Mouse (Mus musculus): ENCODE measurements around the gene Camk1g. TPM values are rescaled to one million over a fixed set of nuclear protein-coding genes. Genes with fewer than 3 reads are reported as not detected.

Camk1g gene
- total and polyA plus RNA-seq, 3 experiments = not detected

GRCm38 (mm10) chr1:193343853-193344252 is 26.2 kb downstream of the Camk1g start:
- in situ Hi-C loops (cut with MboI; ENCODE audit: low pct_ligation_motif_present, low pct_unique_long_range_greater_than_20kb, low sequenced_read_pairs) = loop anchor here (5.0 kb wide), 1 partner anchor 33 kb away; no protein-coding TSS in a partner anchor
- Histone ChIP-seq H3K79me2 (replicated peaks; ENCODE audit: control insufficient read depth, extremely low read depth, insufficient read depth, poor library complexity, severe bottlenecking) (no peaks in the 10 kb centered on the region), H3K9ac (ENCODE audit: insufficient read depth, low read depth) (no peak overlapping the region), H3K4me3 (replicated peaks in 1 of 3; ENCODE audit: low read depth in 2 of 3, low read length in 2 of 3, poor library complexity in 1 of 3) (no peak overlapping the region), H3K36me3 (replicated peaks in 1 of 2; ENCODE audit: control insufficient read depth in 1 of 2, insufficient read depth in 1 of 2, low read length in 1 of 2) (peaks cover 0 to 2% of the 10 kb centered on the region in 2 experiments), H3K27me3 (replicated peaks) (no peaks in the 10 kb centered on the region), H3K9me3 (replicated peaks; ENCODE audit: low read length) (no peaks in the 10 kb centered on the region), H3K4me2 (ENCODE audit: insufficient read depth, low read depth, poor library complexity, severe bottlenecking) (no peak overlapping the region), H3K27ac (ENCODE audit: insufficient read depth, low read depth) (no peak overlapping the region), H3K4me1 (ENCODE audit: control insufficient read depth in 1 of 2, insufficient read depth in 2 of 2) (peaks cover 0 to 19% of the 10 kb centered on the region in 2 experiments; a peak in 2 of 4 replicates)
- no peak for DNase-seq (ENCODE audit: extremely low read depth)
- no peak for TF ChIP-seq MAX (IDR thresholded peaks at IDR 0.05; ENCODE audit: low read length)
- no peak for TF ChIP-seq USF1 (IDR thresholded peaks at IDR 0.05; ENCODE audit: low read depth, low read length)
- no peak for TF ChIP-seq RAD21 (IDR thresholded peaks at IDR 0.05; ENCODE audit: low read depth, low read length)
- no peak for TF ChIP-seq HCFC1 (IDR thresholded peaks at IDR 0.05; ENCODE audit: low read depth, low read length)
- no peak for TF ChIP-seq SIN3A (IDR thresholded peaks at IDR 0.05; ENCODE audit: low read length)
- TF ChIP-seq MYC (IDR thresholded peaks at IDR 0.05; ENCODE audit: low read depth, low read length) = no peak
- TF ChIP-seq ZNF384 (IDR thresholded peaks at IDR 0.05; ENCODE audit: low read depth, low read length) = no peak
- no peak for TF ChIP-seq NRF1 (IDR thresholded peaks at IDR 0.05; ENCODE audit: low read depth, low read length)
- no peak for TF ChIP-seq TBP (conservative IDR thresholded peaks at IDR 0.05; ENCODE audit: low read depth, low read length)
- no peak for TF ChIP-seq RCOR1 (conservative IDR thresholded peaks at IDR 0.05; ENCODE audit: low read depth, low read length)
- TF ChIP-seq MAZ (IDR thresholded peaks at IDR 0.05; ENCODE audit: low read depth, low read length) = no peak
- TF ChIP-seq GABPA (IDR thresholded peaks at IDR 0.05; ENCODE audit: insufficient replicate concordance, low read depth, low read length) = no peak
- TF ChIP-seq KAT2A (IDR thresholded peaks at IDR 0.05; ENCODE audit: insufficient replicate concordance, low read length) = no peak
- TF ChIP-seq UBTF (IDR thresholded peaks at IDR 0.05; ENCODE audit: low read depth, low read length) = no peak
- no peak for TF ChIP-seq BHLHE40 (IDR thresholded peaks at IDR 0.05; ENCODE audit: low read depth, low read length)
- no peak for TF ChIP-seq ZKSCAN1 (IDR thresholded peaks at IDR 0.05; ENCODE audit: borderline replicate concordance, low read depth, low read length)
- TF ChIP-seq ZMIZ1 (IDR thresholded peaks at IDR 0.05; ENCODE audit: low read depth, low read length) = no peak
- TF ChIP-seq JUN (IDR thresholded peaks at IDR 0.05; ENCODE audit: insufficient read depth, low read depth, low read length) = no peak
- dilution Hi-C loops (cut with MboI; ENCODE audit: extremely low pct_ligation_motif_present, extremely low pct_unique_long_range_greater_than_20kb, low sequenced_read_pairs) = no loop called here

GRCm38 (mm10) chr1:193342198-193342946 is 27.7 kb downstream of the Camk1g start:
- Histone ChIP-seq H3K9ac (ENCODE audit: insufficient read depth, low read depth) (no peak overlapping the region), H3K9me3 (replicated peaks; ENCODE audit: low read length) (no peaks in the 10 kb centered on the region), H3K4me2 (ENCODE audit: insufficient read depth, low read depth, poor library complexity, severe bottlenecking) (no peak overlapping the region), H3K27ac (ENCODE audit: insufficient read depth, low read depth) (no peak overlapping the region), H3K4me3 (replicated peaks in 1 of 3; ENCODE audit: low read depth in 2 of 3, low read length in 2 of 3, poor library complexity in 1 of 3) (no peak overlapping the region), H3K79me2 (replicated peaks; ENCODE audit: control insufficient read depth, extremely low read depth, insufficient read depth, poor library complexity, severe bottlenecking) (no peaks in the 10 kb centered on the region), H3K4me1 (ENCODE audit: control insufficient read depth in 1 of 2, insufficient read depth in 2 of 2) (peaks cover 0 to 32% of the 10 kb centered on the region in 2 experiments; a peak in 2 of 4 replicates), H3K36me3 (replicated peaks in 1 of 2; ENCODE audit: control insufficient read depth in 1 of 2, insufficient read depth in 1 of 2, low read length in 1 of 2) (peaks cover 0 to 2% of the 10 kb centered on the region in 2 experiments), H3K27me3 (replicated peaks) (no peaks in the 10 kb centered on the region)
- TF ChIP-seq ZC3H11A (IDR thresholded peaks at IDR 0.05; ENCODE audit: low read depth, low read length) (no peak), SMC3 (IDR thresholded peaks at IDR 0.05; ENCODE audit: low read depth, low read length) (no peak), E2F4 (IDR thresholded peaks at IDR 0.05; ENCODE audit: insufficient replicate concordance, low read depth, low read length) (no peak), POLR2A (IDR thresholded peaks at IDR 0.05; ENCODE audit: low read depth, low read length) (no peak), JUND (conservative IDR thresholded peaks at IDR 0.05; ENCODE audit: low read depth, low read length) (no peak)
- no peak for DNase-seq (ENCODE audit: extremely low read depth)
- in situ Hi-C loops (cut with MboI; ENCODE audit: low pct_ligation_motif_present, low pct_unique_long_range_greater_than_20kb, low sequenced_read_pairs) = loop anchor here (5.0 kb wide), 1 partner anchor 35 kb away; no protein-coding TSS in a partner anchor
- dilution Hi-C loops (cut with MboI; ENCODE audit: extremely low pct_ligation_motif_present, extremely low pct_unique_long_range_greater_than_20kb, low sequenced_read_pairs) = no loop called here
